Mouse (Mus musculus): ENCODE measurements around the gene Mthfd1l.

DNA sequence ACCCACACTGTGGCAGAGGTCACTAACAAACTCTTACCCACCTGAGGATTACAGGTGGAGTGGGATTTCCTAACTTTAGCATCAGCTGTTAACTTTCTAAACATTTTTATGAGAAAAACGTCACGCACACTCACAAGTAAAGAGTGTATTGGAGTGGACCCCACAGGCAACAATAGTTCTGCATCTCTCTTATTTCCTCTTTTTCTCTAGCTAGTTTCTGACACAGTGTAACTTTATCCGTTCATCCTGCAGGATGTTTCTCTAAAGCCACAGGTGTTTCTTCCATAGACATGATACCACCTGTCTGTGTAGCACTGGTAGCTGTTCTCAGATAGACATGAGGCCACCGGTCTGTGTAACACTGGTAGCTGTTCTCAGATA, 238.1 kb downstream of the Mthfd1l start:
- no peak for TF ChIP-seq CTCF (conservative IDR thresholded peaks at IDR 0.05; ENCODE audit: insufficient read depth, insufficient read length, low read depth, low read length)
- no peak for TF ChIP-seq POLR2A (IDR thresholded peaks at IDR 0.05; ENCODE audit: low read depth, low read length)

Data from kidney, adult 2 months (tissue).